Mouse (Mus musculus): ENCODE measurements around the gene Gm43720. TPM values are rescaled to one million over a fixed set of nuclear protein-coding genes. Genes with fewer than 3 reads are reported as not detected.

Gene Gm43720
- polyA plus RNA-seq, 1 experiment from 2014 or later: 0.09 TPM

- peaks cover 29% of the 10 kb centered on the region for H3K36me3 ChIP-seq
- 86% methylated on average over 7 of the region's 7 CpGs for WGBS
- H3K9ac ChIP-seq (replicated peaks): no peak overlapping the region
- no peak overlapping the region for H3K27ac ChIP-seq (replicated peaks)
- no peak overlapping the region for H3K4me2 ChIP-seq (replicated peaks)
- H3K4me1 ChIP-seq: peaks cover 30% of the 10 kb centered on the region
- no peaks in the 10 kb centered on the region for H3K27me3 ChIP-seq
- no peak overlapping the region for H3K4me3 ChIP-seq
- no peaks in the 10 kb centered on the region for H3K9me3 ChIP-seq
- no peak for ATAC-seq (replicated peaks)
These were observed 20.8 kb downstream of the Gm43720 start for GRCm38 (mm10) chr5:138258993-138259392.

DNA sequence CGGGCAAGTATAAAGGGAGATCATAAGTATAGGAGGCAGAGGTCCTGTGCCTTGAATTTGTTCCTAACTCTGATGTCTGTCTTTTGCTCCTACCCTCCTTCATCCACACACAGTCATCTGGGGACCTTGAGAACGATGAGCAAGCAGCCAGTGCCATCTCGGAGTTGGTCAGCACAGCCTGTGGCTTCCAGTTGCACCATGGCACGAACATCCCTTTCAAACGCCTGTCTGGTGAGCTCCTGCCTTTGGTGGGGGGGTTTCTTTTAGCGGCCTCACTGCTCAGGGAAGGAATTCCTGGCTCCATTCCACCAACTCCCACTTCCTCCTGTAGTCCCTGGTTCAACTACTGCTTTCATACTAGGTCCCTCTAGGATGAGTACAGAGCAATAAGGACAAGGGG, 21.2 kb downstream of the Gm43720 start:
- Histone ChIP-seq H3K36me3 (peaks cover 29% of the 10 kb centered on the region), H3K4me1 (peaks cover 30% of the 10 kb centered on the region), H3K4me2 (replicated peaks) (no peak overlapping the region), H3K9me3 (no peaks in the 10 kb centered on the region), H3K4me3 (no peak overlapping the region), H3K9ac (replicated peaks) (no peak overlapping the region), H3K27ac (replicated peaks) (no peak overlapping the region), H3K27me3 (no peaks in the 10 kb centered on the region)
- no peak for ATAC-seq (replicated peaks)
- 87% methylated on average over 6 of the region's 6 CpGs for whole genome bisulfite sequencing

- 82% methylated on average over 3 of the region's 3 CpGs for WGBS
- Histone ChIP-seq H3K9me3 (no peaks in the 10 kb centered on the region), H3K36me3 (peaks cover 29% of the 10 kb centered on the region), H3K4me2 (replicated peaks) (no peak overlapping the region), H3K4me1 (peaks cover 28% of the 10 kb centered on the region), H3K27me3 (no peaks in the 10 kb centered on the region), H3K9ac (replicated peaks) (no peak overlapping the region), H3K4me3 (no peak overlapping the region), H3K27ac (replicated peaks) (no peak overlapping the region)
- no peak for ATAC-seq (replicated peaks)
These were observed 21.7 kb downstream of the Gm43720 start for GRCm38 (mm10) chr5:138258078-138258477.

DNA sequence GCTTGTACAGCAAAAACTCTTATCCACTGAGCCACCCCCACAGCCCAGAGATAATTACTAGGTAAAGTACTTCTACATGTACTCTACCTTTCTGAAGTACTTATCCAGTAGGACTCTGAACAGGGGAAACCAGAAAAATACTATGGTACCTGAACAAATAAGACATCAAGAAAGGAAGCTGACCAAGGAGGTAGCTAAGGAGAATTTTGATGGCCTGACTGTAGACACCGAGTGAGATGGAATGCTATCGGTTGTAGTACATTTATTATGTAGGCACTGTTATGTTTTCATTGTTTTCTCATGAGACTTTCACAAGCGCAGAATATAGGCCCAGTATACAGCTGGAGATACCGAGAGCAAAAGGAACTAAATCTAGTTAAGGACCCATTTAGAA, 22.2 kb downstream of the Gm43720 start:
- peaks cover 23% of the 10 kb centered on the region for H3K4me1 ChIP-seq
- 93% methylated on average over 4 of the region's 4 CpGs for whole genome bisulfite sequencing
- H3K4me3 ChIP-seq: no peak overlapping the region
- H3K36me3 ChIP-seq: peaks cover 29% of the 10 kb centered on the region
- no peak overlapping the region for H3K9ac ChIP-seq (replicated peaks)
- no peak overlapping the region for H3K27ac ChIP-seq (replicated peaks)
- no peak overlapping the region for H3K4me2 ChIP-seq (replicated peaks)
- H3K9me3 ChIP-seq: no peaks in the 10 kb centered on the region
- no peaks in the 10 kb centered on the region for H3K27me3 ChIP-seq
- no peak for ATAC-seq (replicated peaks)

- no peaks in the 10 kb centered on the region for H3K9me3 ChIP-seq
- H3K36me3 ChIP-seq: peaks cover 29% of the 10 kb centered on the region
- H3K27ac ChIP-seq (replicated peaks): no peak overlapping the region
- no peak overlapping the region for H3K4me3 ChIP-seq
- H3K4me1 ChIP-seq: peaks cover 18% of the 10 kb centered on the region
- no peak for ATAC-seq (replicated peaks)
- H3K27me3 ChIP-seq: no peaks in the 10 kb centered on the region
- 93% methylated on average over 10 of the region's 10 CpGs for WGBS
- no peak overlapping the region for H3K9ac ChIP-seq (replicated peaks)
- H3K4me2 ChIP-seq (replicated peaks): no peak overlapping the region
These were observed 22.7 kb downstream of the Gm43720 start for GRCm38 (mm10) chr5:138256966-138257584.

DNA sequence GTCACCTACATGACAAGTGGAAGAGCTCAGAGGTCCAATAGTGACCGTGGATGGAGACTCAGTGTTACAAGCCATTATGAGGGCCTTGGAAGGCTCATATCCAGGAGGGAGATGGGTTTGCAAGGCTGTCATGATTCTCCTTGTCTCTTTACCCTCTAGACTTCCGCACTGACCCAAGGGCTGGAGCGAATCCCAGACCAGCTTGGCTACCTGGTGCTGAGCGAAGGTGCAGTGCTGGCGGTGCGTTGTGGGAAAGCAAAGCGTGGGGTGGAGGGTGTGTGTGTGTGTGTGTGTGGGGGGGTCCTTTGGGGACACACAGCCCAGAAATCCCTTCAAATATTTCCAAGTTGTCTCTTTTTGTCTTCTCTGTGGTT, 23.7 kb downstream of the Gm43720 start:
- no peak for ATAC-seq (replicated peaks)
- H3K4me3 ChIP-seq: peak overlapping the region; percentile 60
- no peaks in the 10 kb centered on the region for H3K27me3 ChIP-seq
- H3K9me3 ChIP-seq: no peaks in the 10 kb centered on the region
- peak overlapping the region; percentile 83 for H3K4me2 ChIP-seq (replicated peaks)
- peak overlapping the region; percentile 68 for H3K9ac ChIP-seq (replicated peaks)
- peak overlapping the region; percentile 87 for H3K27ac ChIP-seq (replicated peaks)
- H3K4me1 ChIP-seq: peaks cover 12% of the 10 kb centered on the region
- WGBS: 13% methylated on average over 7 of the region's 7 CpGs
- peaks cover 20% of the 10 kb centered on the region for H3K36me3 ChIP-seq

GRCm38 (mm10) chr5:138255353-138256093, 24.2 kb downstream of the Gm43720 start, which contains the start of gene Lamtor4:
TSS of gene Lamtor4 (plus strand) at chr5:138255482.
- ATAC-seq (replicated peaks): peak; percentile 100
- under 1% methylated on average over 38 of the region's 38 CpGs for WGBS

DNA sequence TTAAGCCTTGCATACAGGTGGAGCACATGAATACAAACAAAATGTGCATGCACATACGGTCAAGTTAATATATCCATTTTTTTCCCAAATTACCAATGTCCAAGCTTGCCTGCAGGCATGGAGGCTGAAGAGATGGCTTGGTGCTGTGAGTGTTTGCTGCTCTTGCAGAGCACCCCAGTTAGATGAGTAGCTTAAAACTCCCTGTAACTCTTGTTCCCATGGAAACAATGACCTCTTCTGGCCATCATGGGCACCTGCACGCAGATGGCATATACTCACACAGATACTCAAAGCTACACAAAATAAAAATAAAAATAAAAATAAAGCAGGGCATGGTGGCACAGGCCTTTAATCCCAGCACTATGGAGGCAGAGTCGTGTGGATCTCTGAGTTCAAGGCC, 26.7 kb downstream of the Gm43720 start:
- ATAC-seq (replicated peaks): no peak
- 96% methylated on average over 3 of the region's 3 CpGs for WGBS
- no peak overlapping the region for H3K9ac ChIP-seq (replicated peaks)
- peaks cover 12% of the 10 kb centered on the region for H3K4me1 ChIP-seq
- H3K4me3 ChIP-seq: no peak overlapping the region
- H3K27me3 ChIP-seq: no peaks in the 10 kb centered on the region
- no peaks in the 10 kb centered on the region for H3K9me3 ChIP-seq
- H3K36me3 ChIP-seq: no peaks in the 10 kb centered on the region
- no peak overlapping the region for H3K27ac ChIP-seq (replicated peaks)
- H3K4me2 ChIP-seq (replicated peaks): no peak overlapping the region

More at GRCm38 (mm10) chr5:138255353-138256093, 24.2 kb downstream of the Gm43720 start, which contains the start of gene Lamtor4:
- H3K4me3 ChIP-seq: peak within 1 kb of the TSS; percentile 60
- no peaks in the 10 kb centered on the region for H3K9me3 ChIP-seq
- H3K36me3 ChIP-seq: peaks cover 15% of the 10 kb centered on the region
- peaks cover 12% of the 10 kb centered on the region for H3K4me1 ChIP-seq
- H3K27ac ChIP-seq (replicated peaks): peak within 1 kb of the TSS; percentile 87
- peak within 1 kb of the TSS; percentile 68 for H3K9ac ChIP-seq (replicated peaks)
- peak within 1 kb of the TSS; percentile 83 for H3K4me2 ChIP-seq (replicated peaks)
- no peaks in the 10 kb centered on the region for H3K27me3 ChIP-seq

DNA sequence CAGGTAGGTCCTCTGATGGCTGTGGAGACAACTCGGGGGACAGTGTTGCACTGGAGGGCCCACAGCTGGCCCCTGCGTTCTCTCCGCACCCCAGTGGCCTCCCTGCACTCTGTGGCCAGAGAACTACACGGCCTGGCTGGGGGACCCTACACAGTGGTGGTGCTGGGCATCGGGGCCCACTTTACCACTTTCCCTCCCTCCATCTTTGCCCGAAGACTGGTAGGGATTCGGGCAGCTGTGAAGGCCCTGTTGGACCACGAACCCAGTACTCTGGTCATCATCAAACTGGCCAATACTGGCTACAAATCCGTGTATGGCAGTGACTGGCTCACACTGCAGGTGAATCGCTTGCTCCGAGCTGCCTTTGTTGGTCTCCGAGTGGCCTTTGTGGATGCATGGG, 28.6 kb downstream of the Gm43720 start:
- Histone ChIP-seq H3K9me3 (no peaks in the 10 kb centered on the region), H3K4me2 (replicated peaks) (no peak overlapping the region), H3K27me3 (no peaks in the 10 kb centered on the region), H3K9ac (replicated peaks) (no peak overlapping the region), H3K27ac (replicated peaks) (no peak overlapping the region), H3K4me3 (no peak overlapping the region), H3K36me3 (no peaks in the 10 kb centered on the region), H3K4me1 (peaks cover 8% of the 10 kb centered on the region)
- 82% methylated on average over 12 of the region's 12 CpGs for WGBS
- no peak for ATAC-seq (replicated peaks)

DNA sequence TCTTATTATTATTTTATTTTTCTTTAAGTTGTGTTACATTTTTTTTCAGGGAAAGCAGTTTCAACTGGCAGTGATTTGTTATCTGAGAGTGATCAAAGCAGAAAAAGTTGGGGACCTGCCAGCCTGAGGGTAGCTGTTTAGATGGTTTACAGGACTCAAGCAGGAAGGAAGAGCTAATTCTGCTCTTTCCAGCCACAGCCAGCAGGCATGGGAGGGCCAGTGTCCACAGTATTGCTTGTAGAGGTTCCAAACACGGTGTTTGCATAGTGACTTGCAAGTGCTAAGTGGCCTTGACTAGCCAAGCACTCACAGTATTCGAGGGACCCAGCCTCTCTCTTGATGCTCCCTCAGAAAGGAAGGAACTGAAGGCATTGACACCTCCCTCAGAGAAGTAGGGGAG, 38.2 kb downstream of the Gm43720 start:
- 47% methylated on average over 2 of the region's 2 CpGs for WGBS
- no peak overlapping the region for H3K4me3 ChIP-seq
- H3K9me3 ChIP-seq: no peaks in the 10 kb centered on the region
- H3K27ac ChIP-seq (replicated peaks): no peak overlapping the region
- no peak overlapping the region for H3K9ac ChIP-seq (replicated peaks)
- H3K36me3 ChIP-seq: no peaks in the 10 kb centered on the region
- H3K27me3 ChIP-seq: no peaks in the 10 kb centered on the region
- H3K4me1 ChIP-seq: no peaks in the 10 kb centered on the region
- ATAC-seq (replicated peaks): no peak
- H3K4me2 ChIP-seq (replicated peaks): no peak overlapping the region

DNA sequence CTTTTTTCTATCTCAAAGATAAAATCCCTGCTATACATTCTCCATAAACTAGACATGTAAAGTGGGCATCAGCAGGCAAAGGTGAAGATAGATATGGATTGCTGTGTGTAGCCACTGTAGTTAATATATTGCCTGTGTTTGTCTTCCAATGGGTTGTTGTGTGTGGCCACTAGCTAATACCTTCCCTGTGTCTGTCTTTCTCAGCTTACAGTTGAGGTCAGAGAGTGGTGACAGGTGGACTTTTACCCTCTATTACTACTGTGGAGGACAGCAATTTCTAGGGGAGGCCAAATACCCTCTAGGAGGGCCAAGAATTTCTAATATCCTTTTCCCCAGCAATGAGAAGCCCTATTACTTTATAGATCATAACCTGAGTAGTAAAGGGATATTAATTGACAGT, 45.5 kb downstream of the Gm43720 start:
- H3K4me1 ChIP-seq: no peaks in the 10 kb centered on the region
- no peaks in the 10 kb centered on the region for H3K27me3 ChIP-seq
- no peak for ATAC-seq (replicated peaks)
- H3K9ac ChIP-seq (replicated peaks): no peak overlapping the region
- no peak overlapping the region for H3K4me3 ChIP-seq
- H3K9me3 ChIP-seq: no peaks in the 10 kb centered on the region
- H3K27ac ChIP-seq (replicated peaks): no peak overlapping the region
- H3K4me2 ChIP-seq (replicated peaks): no peak overlapping the region
- no peaks in the 10 kb centered on the region for H3K36me3 ChIP-seq

- Histone ChIP-seq H3K9ac (replicated peaks) (no peak overlapping the region), H3K27me3 (no peaks in the 10 kb centered on the region), H3K4me3 (no peak overlapping the region), H3K4me2 (replicated peaks) (no peak overlapping the region), H3K9me3 (no peaks in the 10 kb centered on the region), H3K4me1 (no peaks in the 10 kb centered on the region), H3K27ac (replicated peaks) (no peak overlapping the region), H3K36me3 (no peaks in the 10 kb centered on the region)
- no peak for ATAC-seq (replicated peaks)
- WGBS: 91% methylated on average over 2 of the region's 2 CpGs
These were observed 46.0 kb downstream of the Gm43720 start for GRCm38 (mm10) chr5:138233778-138234177.
